Mouse (Mus musculus) limb, embryonic 15.5 days (tissue): ENCODE results near the gene Gm10591. TPM values are rescaled to one million over a fixed set of nuclear protein-coding genes. Genes with fewer than 3 reads are reported as not detected.
"Not testable (repeated sequence)": the region's sequence is repeated elsewhere in the genome, so short reads cannot be mapped to it uniquely, and the experiment has no call there.

Experiments used
- ATAC-seq: fragments of 200-750 bp; cut with Nextera tagmentation; 2 replicates; pipeline ENCODE4 v1.8.0; 2017; ENCODE audit warnings: low read depth, moderate TSS enrichment; ENCODE audit not compliant: insufficient number of reproducible peaks, low FRiP score, low TSS enrichment
- H3K27ac ChIP-seq: fragments of 300-500 bp; sonication (generic); 2 replicates; pipeline ENCODE4 v1.5.1; 2015; ENCODE audit warnings: moderate library complexity, mild to moderate bottlenecking, inconsistent platforms
- H3K27me3 ChIP-seq: fragments of 300-500 bp; sonication (generic); 2 replicates; pipeline ENCODE4 v1.6.1; 2015; ENCODE audit warnings: inconsistent platforms
- H3K36me3 ChIP-seq: fragments of 300-500 bp; sonication (generic); 2 replicates; pipeline ENCODE4 v1.6.1; 2015; ENCODE audit warnings: inconsistent platforms
- H3K4me1 ChIP-seq: fragments of 300-500 bp; sonication (generic); 2 replicates; pipeline ENCODE4 v1.6.1; 2015; ENCODE audit warnings: inconsistent platforms
- H3K4me2 ChIP-seq: fragments of 300-500 bp; sonication (generic); 2 replicates; pipeline ENCODE4 v1.6.1; 2015; ENCODE audit warnings: mild to moderate bottlenecking, inconsistent platforms
- H3K4me3 ChIP-seq: fragments of 300-500 bp; sonication (generic); 2 replicates; pipeline ENCODE4 v1.5.1; 2015; ENCODE audit warnings: mild to moderate bottlenecking, inconsistent platforms
- H3K9ac ChIP-seq: fragments of 300-500 bp; sonication (generic); 2 replicates; pipeline ENCODE4 v1.6.1; 2015; ENCODE audit warnings: inconsistent platforms
- H3K9me3 ChIP-seq: fragments of 300-500 bp; sonication (generic); 2 replicates; pipeline ENCODE4 v1.6.1; 2016; ENCODE audit warnings: inconsistent platforms
- WGBS: fragments of 180-500 bp; shearing (Covaris S2); methylation state at CpG from one replicate; pipeline ENCODE4 v1.1.7; 2015; 5-methylcytosine and 5-hydroxymethylcytosine counted together
- polyA plus RNA-seq: library from polyadenylated mRNA; unstranded; fragments of >200 nt; fragmentation: Nextera tagmentation; extraction: Ambion mirVana; gene quantifications from 2 replicates; pipeline ENCODE4 v1.2.1, GENCODE M21; 2015

Gene Gm10591
- polyA plus RNA-seq: not detected in 2 replicates

DNA sequence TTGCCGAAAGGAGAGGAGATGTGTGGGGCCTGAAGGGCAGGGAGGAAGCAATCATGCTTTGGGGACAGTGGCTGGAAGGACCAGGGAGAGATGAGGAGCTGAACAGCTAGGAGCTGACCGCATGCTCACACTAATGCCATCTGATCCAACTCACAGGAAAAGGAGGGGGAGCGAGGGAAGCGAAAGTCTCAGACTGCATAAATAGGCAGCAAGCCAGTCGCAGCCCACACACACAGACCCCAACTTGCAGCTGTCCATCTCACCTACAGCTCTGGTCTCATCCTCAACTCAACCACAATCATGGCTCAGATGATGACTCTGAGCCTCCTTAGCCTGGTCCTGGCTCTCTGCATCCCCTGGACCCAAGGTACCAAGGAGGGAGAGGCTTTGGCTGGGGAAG, at the start of gene Gm10591:
Gene Gm10591 (plus strand): TSS at position 301 of the 400 bp plus-strand sequence.
- H3K9ac ChIP-seq, H3K9me3 ChIP-seq, H3K27me3 ChIP-seq, H3K4me2 ChIP-seq, H3K4me1 ChIP-seq, H3K27ac ChIP-seq, H3K4me3 ChIP-seq, H3K36me3 ChIP-seq, ATAC-seq: not testable (repeated sequence)
- no CpG with 5 or more reads among the region's 5 CpGs for WGBS

DNA sequence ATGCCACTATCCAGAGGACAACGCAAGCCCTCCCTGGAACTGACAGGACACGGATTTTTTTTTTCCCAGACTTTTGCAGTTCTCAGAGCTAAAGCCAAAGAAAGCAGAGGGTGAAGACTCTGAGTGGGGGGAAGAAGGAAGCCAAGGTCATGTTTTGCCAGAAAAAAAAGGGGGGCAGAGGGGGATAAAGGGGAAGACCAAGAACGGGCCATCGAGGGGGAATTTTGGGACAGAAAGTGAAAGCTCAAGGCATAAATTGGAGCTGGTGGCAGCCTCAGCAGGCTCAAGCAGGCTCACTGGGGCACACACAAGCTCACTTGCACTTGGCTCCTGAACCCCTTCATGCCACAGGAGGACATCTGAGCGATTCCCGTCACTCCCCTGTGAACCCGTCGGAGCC, 17.4 kb downstream of the Gm10591 start, which contains the start of gene Gm2564:
Gene Gm2564 (plus strand): TSS at position 301 of the 400 bp plus-strand sequence.
- not testable (repeated sequence) for H3K9ac ChIP-seq, H3K27me3 ChIP-seq, H3K4me3 ChIP-seq, ATAC-seq, H3K4me1 ChIP-seq, H3K36me3 ChIP-seq, H3K9me3 ChIP-seq, H3K27ac ChIP-seq, H3K4me2 ChIP-seq
- no CpG with 5 or more reads among the region's 8 CpGs for WGBS

DNA sequence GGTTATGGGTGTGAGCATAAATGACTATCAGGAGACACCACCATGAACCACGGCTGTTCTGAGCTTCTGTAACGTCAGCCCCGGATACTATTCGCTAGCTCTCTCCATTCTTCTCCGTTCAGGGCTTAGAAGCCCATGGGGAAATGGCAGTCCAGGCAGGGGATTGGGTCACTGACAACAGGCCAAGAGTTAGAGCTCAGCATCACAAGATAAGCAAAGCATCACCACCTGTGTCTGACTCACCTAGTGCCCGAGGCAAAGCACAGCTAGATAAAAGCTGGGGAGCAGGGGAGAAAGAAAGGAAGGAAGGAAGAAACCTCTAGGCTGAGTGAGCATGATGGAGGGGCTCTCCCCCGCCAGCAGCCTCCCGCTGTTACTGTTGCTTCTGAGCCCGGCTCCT, 43.0 kb downstream of the Gm10591 start, which contains the start of gene Ccl27b:
Gene Ccl27b (plus strand): TSS at position 301 of the 400 bp plus-strand sequence.
- not testable (repeated sequence) for H3K4me3 ChIP-seq, H3K4me2 ChIP-seq, ATAC-seq, H3K9me3 ChIP-seq, H3K36me3 ChIP-seq, H3K27ac ChIP-seq, H3K27me3 ChIP-seq, H3K9ac ChIP-seq, H3K4me1 ChIP-seq
- WGBS: no CpG with 5 or more reads among the region's 9 CpGs

DNA sequence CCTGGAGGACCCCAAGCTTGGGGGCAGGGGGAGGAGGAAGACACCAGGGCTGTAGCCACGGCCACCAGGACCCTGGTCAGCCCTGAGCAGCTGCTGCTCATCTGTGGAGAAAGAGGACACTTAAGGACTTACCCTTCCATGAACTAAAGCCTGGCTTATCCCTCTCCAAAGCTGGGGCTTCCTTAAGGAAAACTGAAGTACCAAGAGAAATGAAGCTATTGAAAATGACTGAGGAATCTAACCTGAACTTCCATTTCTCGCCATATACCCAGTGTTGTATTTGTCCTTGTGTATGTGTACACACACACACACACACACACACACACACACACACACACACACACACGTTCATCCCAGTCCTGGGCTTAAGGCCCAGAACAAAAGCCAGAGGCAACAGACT, 49.8 kb downstream of the Gm10591 start, which contains the start of gene Il11ra2:
Gene Il11ra2 (minus strand): TSS at position 101 of the 400 bp plus-strand sequence.
- no CpG with 5 or more reads among the region's 3 CpGs for WGBS

More for the DNA sequence above, 49.8 kb downstream of the Gm10591 start, which contains the start of gene Il11ra2:
- H3K4me1 ChIP-seq, H3K27me3 ChIP-seq, H3K9me3 ChIP-seq, H3K36me3 ChIP-seq, H3K9ac ChIP-seq, H3K4me3 ChIP-seq, ATAC-seq, H3K27ac ChIP-seq, H3K4me2 ChIP-seq: not testable (repeated sequence)

Other genes starting within 250 kb of the Gm10591 start
- gene Gm21586, start 172.8 kb upstream of the Gm10591 start, polyA plus RNA-seq: not detected in 2 replicates
- gene Gm2163, start 145.4 kb upstream of the Gm10591 start, polyA plus RNA-seq: 0.06 and 0.16 TPM in 2 replicates
- not detected in 2 replicates for gene Fam205a2, start 84.0 kb upstream of the Gm10591 start, polyA plus RNA-seq
- 0.22 and 0.52 TPM in 2 replicates for gene Gm2564, start 17.5 kb downstream of the Gm10591 start, polyA plus RNA-seq
- gene Ccl27b, start 43.1 kb downstream of the Gm10591 start, polyA plus RNA-seq: not detected in 2 replicates
- not detected in 2 replicates for gene Il11ra2, start 49.7 kb downstream of the Gm10591 start, polyA plus RNA-seq
- not detected in 2 replicates for gene 4930578G10Rik, start 123.3 kb downstream of the Gm10591 start, polyA plus RNA-seq
- gene Ccl19, start 144.4 kb downstream of the Gm10591 start, polyA plus RNA-seq: not detected in 2 replicates
- gene Ccl21a, start 161.8 kb downstream of the Gm10591 start, polyA plus RNA-seq: 84.1 and 95.7 TPM in 2 replicates
- not detected in 2 replicates for gene Fam205a1, start 241.7 kb downstream of the Gm10591 start, polyA plus RNA-seq
- gene Gm12394, start 244.6 kb downstream of the Gm10591 start, polyA plus RNA-seq: not detected in 2 replicates